Mouse (Mus musculus) heart, embryonic 11.5 days (tissue): ENCODE results near the gene Vmn2r77. TPM values are rescaled to one million over a fixed set of nuclear protein-coding genes. Genes with fewer than 3 reads are reported as not detected.

ENCODE experiments used
- polyA plus RNA-seq: library from polyadenylated mRNA; unstranded; fragments of >200 nt; fragmentation: Nextera tagmentation; extraction: Ambion mirVana; gene quantifications from 2 replicates; pipeline ENCODE4 v1.2.1, GENCODE M21; 2014

Vmn2r77 gene
- polyA plus RNA-seq, 1 experiment from 2014 or later = not detected

Other genes starting within 250 kb of the Vmn2r77 start
- not detected in 2 replicates for gene Olfr295, start 211.2 kb upstream of the Vmn2r77 start, polyA plus RNA-seq
- not detected in 2 replicates for gene Olfr294, start 178.4 kb upstream of the Vmn2r77 start, polyA plus RNA-seq
- gene Olfr293, start 146.0 kb upstream of the Vmn2r77 start, polyA plus RNA-seq = not detected in 2 replicates
- gene Olfr292, start 106.7 kb upstream of the Vmn2r77 start, polyA plus RNA-seq = not detected in 2 replicates
- not detected in 2 replicates for gene Folh1, start 19.1 kb upstream of the Vmn2r77 start, polyA plus RNA-seq
- gene Vmn2r78, start 120.1 kb downstream of the Vmn2r77 start, polyA plus RNA-seq = not detected in 2 replicates
- not detected in 2 replicates for gene Vmn2r79, start 201.1 kb downstream of the Vmn2r77 start, polyA plus RNA-seq